Comparison of ENCODE assay signal across 26 mouse cellular contexts in genomic region chr11:35913418-35914044, GRCm38 (mm10).
A peak's percentile ranks its signal among the peaks of the same experiment; 100 is the strongest.
DNase-seq lines count a peak whose midpoint lies in the region; ATAC-seq and TF ChIP-seq lines count a peak whose summit lies in the region.
"Had no signal": no experiment of that assay in that cellular context is flagged by ENCODE, and none has a peak within 500 bp of the region (broad histone marks: within the 10 kb centered on the region; RNA-seq: fewer than 3 reads in every experiment).

No protein-coding gene starts in this region.

- peaks cover 11% of the 10 kb centered on the region for H3K36me3 ChIP-seq in forebrain, embryonic 10.5 days (replicated peaks)
- 0 out of 2 replicates have a peak, but pooled peaks cover 4% of the 10 kb centered on the region for H3K36me3 ChIP-seq in forebrain, embryonic 15.5 days
- H3K36me3 ChIP-seq in neural tube, embryonic 15.5 days: no peaks in the 10 kb centered on the region
- H3K36me3 ChIP-seq: heart, embryonic 12.5 days; liver, embryonic 13.5 days had no signal

- DNase-seq in layer of hippocampus, adult 2 months (ENCODE audit: low spot score in 2 of 2): no peak
- DNase-seq in layer of hippocampus, postnatal 14 days (ENCODE audit: low spot score in 2 of 2): no peak
- no peak for DNase-seq in forebrain, embryonic 10.5 days (ENCODE audit: extremely low spot score, low spot score)
- no peak for DNase-seq in left cerebral cortex, adult 9 months (ENCODE audit: low spot score in 2 of 2)
- DNase-seq in spleen, postnatal 4 days (ENCODE audit: low spot score in 2 of 2): no peak
- DNase-seq in ovary, postnatal 36 days (ENCODE audit: low spot score): no peak
- DNase-seq: adrenal gland, adult 2 months; cerebellum, adult 11-12 months; gastrocnemius, postnatal 14 days; heart, adult 18-20 months; heart, postnatal 10 days; kidney, adult 11 months; kidney, postnatal 36 days; liver, embryonic 13.5 days; lung, adult 2 months; lung, postnatal 14 days; midbrain, embryonic 14.5 days; right cerebral cortex, postnatal 25 days; spleen, adult 18-20 months; thymus, postnatal 36 days had no signal

- 71% methylated on average over 6 of the region's 6 CpGs for WGBS in forebrain, embryonic 10.5 days
- 18% methylated on average over 6 of the region's 6 CpGs for WGBS in forebrain, embryonic 15.5 days
- WGBS in neural tube, embryonic 15.5 days: 34% methylated on average over 6 of the region's 6 CpGs

- no peaks in the 10 kb centered on the region for H3K9me3 ChIP-seq in forebrain, embryonic 10.5 days
- H3K9me3 ChIP-seq in forebrain, embryonic 15.5 days: no peaks in the 10 kb centered on the region
- H3K9me3 ChIP-seq in neural tube, embryonic 15.5 days (replicated peaks): no peaks in the 10 kb centered on the region
- H3K9me3 ChIP-seq: embryonic facial prominence, embryonic 15.5 days; heart, embryonic 12.5 days; kidney, embryonic 15.5 days; liver, embryonic 13.5 days had no signal

- H3K4me1 ChIP-seq in forebrain, embryonic 10.5 days: peaks cover 23% of the 10 kb centered on the region
- peaks cover 44% of the 10 kb centered on the region for H3K4me1 ChIP-seq in forebrain, embryonic 15.5 days
- H3K4me1 ChIP-seq in neural tube, embryonic 15.5 days: peaks cover 15% of the 10 kb centered on the region
- H3K4me1 ChIP-seq: embryonic facial prominence, embryonic 15.5 days had no signal

- no peaks in the 10 kb centered on the region for H3K27me3 ChIP-seq in forebrain, embryonic 10.5 days (ENCODE audit: poor library complexity, severe bottlenecking)
- H3K27me3 ChIP-seq in forebrain, embryonic 15.5 days: no peaks in the 10 kb centered on the region
- H3K27me3 ChIP-seq in neural tube, embryonic 15.5 days (replicated peaks): no peaks in the 10 kb centered on the region
- H3K27me3 ChIP-seq: embryonic facial prominence, embryonic 15.5 days; heart, embryonic 12.5 days; kidney, embryonic 15.5 days; liver, embryonic 13.5 days; Patski had no signal

- TF ChIP-seq CTCF in layer of hippocampus, adult 2 months (conservative IDR thresholded peaks at IDR 0.05): no peak

- no peak overlapping the region for H3K4me2 ChIP-seq in forebrain, embryonic 15.5 days (replicated peaks)
- no peak overlapping the region for H3K4me2 ChIP-seq in neural tube, embryonic 15.5 days
- H3K4me2 ChIP-seq: embryonic facial prominence, embryonic 15.5 days; heart, embryonic 12.5 days; kidney, embryonic 15.5 days; liver, embryonic 13.5 days had no signal

- H3K4me3 ChIP-seq in layer of hippocampus, adult 2 months: no peak overlapping the region
- no peak overlapping the region for H3K4me3 ChIP-seq in forebrain, embryonic 10.5 days
- no peak overlapping the region for H3K4me3 ChIP-seq in forebrain, embryonic 15.5 days
- no peak overlapping the region for H3K4me3 ChIP-seq in neural tube, embryonic 15.5 days (replicated peaks)
- H3K4me3 ChIP-seq: embryonic facial prominence, embryonic 15.5 days; heart, embryonic 12.5 days; kidney, embryonic 15.5 days; liver, embryonic 13.5 days had no signal

- ATAC-seq in forebrain, embryonic 15.5 days (replicated peaks): peak; percentile 70
- peak; percentile 63 for ATAC-seq in neural tube, embryonic 15.5 days (ENCODE audit: low FRiP score)
- ATAC-seq: Patski had no signal

- no peak overlapping the region for H3K9ac ChIP-seq in forebrain, embryonic 15.5 days (replicated peaks)
- no peak overlapping the region for H3K9ac ChIP-seq in neural tube, embryonic 15.5 days (replicated peaks)
- H3K9ac ChIP-seq: embryonic facial prominence, embryonic 15.5 days; heart, embryonic 12.5 days; kidney, embryonic 15.5 days; liver, embryonic 13.5 days had no signal

- peak overlapping the region; percentile 51 for H3K27ac ChIP-seq in layer of hippocampus, adult 2 months
- H3K27ac ChIP-seq in forebrain, embryonic 10.5 days: 0 out of 2 replicates have a peak overlapping the region, but pooled peaks have one; percentile 12
- H3K27ac ChIP-seq in forebrain, embryonic 15.5 days (replicated peaks): no peak overlapping the region
- no peak overlapping the region for H3K27ac ChIP-seq in neural tube, embryonic 15.5 days (replicated peaks)
- H3K27ac ChIP-seq: embryonic facial prominence, embryonic 15.5 days; kidney, embryonic 15.5 days; liver, embryonic 13.5 days had no signal

Comparison
In these comparisons a context has a peak if more than half of its experiments do, and no peak if none do; other contexts are left out.
1. H3K27ac ChIP-seq: peak in layer of hippocampus, adult 2 months (single experiment) and forebrain, embryonic 10.5 days (single experiment); none in forebrain, embryonic 15.5 days (single experiment) and neural tube, embryonic 15.5 days (single experiment).